Mouse (Mus musculus) myocyte (in vitro differentiated cells): ENCODE measurements around the gene Pde4d.

Source experiments
- CEBPB ChIP-seq: IDR thresholded peaks from 2 replicates; pipeline ENCODE4 v1.6.1; 2011; ENCODE audit warnings: mild to moderate bottlenecking, moderate library complexity; ENCODE audit not compliant: poor library complexity, insufficient read depth, severe bottlenecking
- MYOG ChIP-seq, 3 experiments: IDR thresholded peaks; one replicate each; pipeline ENCODE4 v1.6.1; 2011; ENCODE audit warnings: control low read depth in 2 of 3, low read depth in 2 of 3, mild to moderate bottlenecking in 2 of 3; ENCODE audit not compliant: insufficient read length in 2 of 3, control insufficient read depth in 1 of 3, insufficient read depth in 1 of 3
- POLR2A ChIP-seq: IDR thresholded peaks from one replicate; pipeline ENCODE4 v1.6.1; 2011; ENCODE audit warnings: low read depth, mild to moderate bottlenecking, control low read depth, moderate library complexity; ENCODE audit not compliant: insufficient read length
- POLR2AphosphoS2 ChIP-seq: IDR thresholded peaks from one replicate; pipeline ENCODE4 v1.6.1; 2011; ENCODE audit warnings: low read depth, control low read depth; ENCODE audit not compliant: insufficient read length

DNA sequence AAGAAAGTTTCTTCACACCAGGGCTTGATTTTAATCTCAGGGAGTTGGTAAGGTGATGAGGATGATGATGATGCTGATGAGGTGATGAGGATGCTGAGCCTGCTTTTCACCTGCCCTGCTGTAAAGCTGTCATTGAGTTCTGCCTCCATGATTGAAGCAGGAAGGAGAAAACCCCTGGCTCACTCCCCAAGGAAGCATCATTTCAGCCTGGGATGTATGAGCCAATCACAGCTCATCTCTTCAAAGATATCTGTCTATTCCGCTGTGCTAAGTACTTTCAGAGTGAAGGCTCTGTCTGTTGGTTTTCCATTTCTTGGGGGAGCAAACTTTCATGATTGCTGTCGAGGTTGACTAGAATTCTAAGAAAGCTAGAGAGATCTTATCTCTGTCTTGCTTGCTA is 1478.0 kb downstream of the Pde4d start:
- TF ChIP-seq POLR2A (no peak), MYOG (IDR thresholded peaks at IDR 0.05; ENCODE audit: control insufficient read depth in 1 of 3, insufficient read depth in 1 of 3, insufficient read length in 2 of 3, low read depth in 2 of 3) (no peak), POLR2AphosphoS2 (no peak), CEBPB (no peak)
